8 mouse cellular contexts compared by ENCODE assay signal in the genomic region with DNA sequence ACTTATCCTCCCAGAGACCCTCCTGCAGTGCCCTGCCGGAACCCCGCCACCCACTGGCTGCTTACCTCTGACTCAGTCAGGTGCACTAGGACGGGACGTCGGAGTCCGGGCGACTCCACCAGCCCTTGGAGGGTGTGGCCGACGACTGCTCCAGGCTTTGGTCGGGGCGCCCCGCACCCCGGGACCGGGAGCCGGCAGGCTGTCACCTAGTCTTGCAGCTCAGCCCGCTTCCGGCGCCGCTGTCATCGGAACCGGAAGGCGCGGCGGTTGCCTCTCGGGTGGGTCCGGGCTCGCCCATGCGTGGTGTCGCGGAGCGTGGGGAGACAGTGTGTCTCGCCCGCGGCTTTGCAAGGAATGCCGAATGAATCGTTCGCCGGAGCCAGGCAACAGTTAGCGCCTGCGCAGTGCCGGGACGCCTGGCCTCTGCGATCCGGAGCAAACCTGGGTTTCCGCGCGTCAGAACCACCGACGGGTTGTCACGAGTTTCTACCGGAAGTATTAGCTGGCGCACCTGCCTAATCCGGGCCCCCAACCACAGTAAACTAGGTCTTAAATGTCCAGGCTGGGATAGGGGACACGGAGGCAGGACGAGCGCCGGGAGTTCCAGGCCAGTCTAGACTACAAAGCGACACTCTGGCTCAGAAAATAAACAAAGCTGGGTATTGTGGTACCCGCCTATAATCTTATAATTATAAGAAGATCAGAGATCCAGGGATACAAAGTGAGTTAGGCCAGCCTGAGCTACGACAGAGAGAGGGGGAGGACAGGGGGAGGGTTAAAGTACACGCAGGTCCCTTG. TPM values are rescaled to one million over a fixed set of nuclear protein-coding genes. Genes with fewer than 3 reads are reported as not detected.
A peak's percentile ranks its signal among the peaks of the same experiment; 100 is the strongest.
DNase-seq lines count a peak whose midpoint lies in the region; ATAC-seq lines count a peak whose summit lies in the region.

TSS of gene Rmnd5b (minus strand) at position 372 of the 798 bp plus-strand sequence.

- H3K4me1 ChIP-seq in heart, embryonic 13.5 days, result peaks cover 33% of the 10 kb centered on the region
- H3K4me1 ChIP-seq in liver, embryonic 11.5 days (replicated peaks; ENCODE audit: control insufficient read depth, insufficient read depth, low read length), result peaks cover 10% of the 10 kb centered on the region

- no peaks in the 10 kb centered on the region for H3K36me3 ChIP-seq in heart, embryonic 13.5 days
- no peaks in the 10 kb centered on the region; the same call in 1 of the 2 replicates for H3K36me3 ChIP-seq in liver, embryonic 11.5 days (ENCODE audit: control insufficient read depth, insufficient read depth, low read length)
- H3K36me3 ChIP-seq in splenic B cell, adult 2 months (ENCODE audit: control insufficient read depth, insufficient read depth, low read length, poor library complexity, severe bottlenecking), result no peaks in the 10 kb centered on the region

- H3K27me3 ChIP-seq in heart, embryonic 13.5 days (replicated peaks), result peaks cover 6% of the 10 kb centered on the region; the same call in 1 of the 2 replicates
- no peaks in the 10 kb centered on the region for H3K27me3 ChIP-seq in liver, embryonic 11.5 days (replicated peaks; ENCODE audit: control insufficient read depth, insufficient read depth, low read length)
- H3K27me3 ChIP-seq in splenic B cell, adult 2 months (ENCODE audit: control insufficient read depth, insufficient read depth, low read length, poor library complexity, severe bottlenecking), result no peaks in the 10 kb centered on the region

- DNase-seq in CD8-positive naive resting alpha-beta T cell, adult 2 months (ENCODE audit: low read depth in 2 of 2, low spot score in 2 of 2), result peak; percentile 86
- DNase-seq in c-Kit-negative CD71-positive TER-119-positive erythroid progenitor cells, embryonic 14.5 days (ENCODE audit: low read depth, low spot score), result peak; percentile 65
- DNase-seq in fibroblast of lung, adult 2 months (ENCODE audit: low read depth), result peak; percentile 61
- DNase-seq in kidney, postnatal 10 days, result peak; percentile 91
- peak; percentile 87 for DNase-seq in liver, embryonic 11.5 days (ENCODE audit: low spot score)
- peak; percentile 93 for DNase-seq in naive thymus-derived CD4-positive, alpha-beta T cell, adult 2 months (ENCODE audit: low read depth)
- peak; percentile 94 for DNase-seq in splenic B cell, adult 2 months (ENCODE audit: low read depth, low spot score)

- peak within 1 kb of the TSS; percentile 89 for H3K9ac ChIP-seq in heart, embryonic 13.5 days
- H3K9ac ChIP-seq in liver, embryonic 11.5 days (ENCODE audit: low read depth, low read length), result peak within 1 kb of the TSS; percentile 81

- peak within 1 kb of the TSS; percentile 91 for H3K4me3 ChIP-seq in heart, embryonic 13.5 days
- H3K4me3 ChIP-seq in liver, embryonic 11.5 days (ENCODE audit: low read depth, low read length), result peak within 1 kb of the TSS; percentile 70

- H3K9me3 ChIP-seq in heart, embryonic 13.5 days, result no peaks in the 10 kb centered on the region
- H3K9me3 ChIP-seq in liver, embryonic 11.5 days (ENCODE audit: control insufficient read depth, low read length), result no peaks in the 10 kb centered on the region

- ATAC-seq in heart, embryonic 13.5 days (ENCODE audit: extremely low read depth, insufficient number of reproducible peaks, low FRiP score, low TSS enrichment), result peak; percentile 78
- ATAC-seq in liver, embryonic 11.5 days (replicated peaks; ENCODE audit: low FRiP score), result peak; percentile 74

- H3K27ac ChIP-seq in heart, embryonic 13.5 days (replicated peaks), result peak within 1 kb of the TSS; percentile 76
- H3K27ac ChIP-seq in liver, embryonic 11.5 days (ENCODE audit: low read depth, low read length), result peak within 1 kb of the TSS; percentile 87

- peak within 1 kb of the TSS; percentile 76 for H3K4me2 ChIP-seq in heart, embryonic 13.5 days
- peak within 1 kb of the TSS; percentile 77 for H3K4me2 ChIP-seq in liver, embryonic 11.5 days

- under 1% methylated on average over 61 of the region's 61 CpGs for WGBS in heart, embryonic 13.5 days
- under 1% methylated on average over 61 of the region's 61 CpGs for WGBS in liver, embryonic 11.5 days

RNA-seq across cellular contexts. Expression of gene Rmnd5b, which starts in this region (rescaled TPM):
- 31.0 and 33.5 TPM in 2 replicates for polyA plus RNA-seq in heart, embryonic 13.5 days (2015; fragmentation: Nextera tagmentation; extraction: Ambion mirVana)
- 47.8 and 52.2 TPM in 2 replicates for polyA plus RNA-seq in liver, embryonic 11.5 days (2014; fragmentation: Nextera tagmentation; extraction: Ambion mirVana)

Comparison
In these comparisons a context has a peak if more than half of its experiments do, and no peak if none do; other contexts are left out.
1. Peak in every context shown above with its lines: DNase-seq, ATAC-seq, H3K4me3 ChIP-seq and H3K27ac ChIP-seq.